Mouse (Mus musculus) lung, postnatal 14 days (tissue): ENCODE measurements around the gene Stkld1.

Experiments
- DNase-seq: peaks from one replicate; pipeline ENCODE4 v3.0.0; 2021

Gene Stkld1

GRCm38 (mm10) chr2:26915927-26916728 lies 17.7 kb upstream of the Stkld1 start, which contains the start of the genes Surf2 and Surf1:
Gene Surf2 (plus strand): TSS chr2:26916367.
Gene Surf1 (minus strand): TSS chr2:26916530.
- peak; percentile 74 for DNase-seq

GRCm38 (mm10) chr2:26916738-26917137 lies 17.1 kb upstream of the Stkld1 start:
- no peak for DNase-seq

GRCm38 (mm10) chr2:26919684-26920083 lies 14.2 kb upstream of the Stkld1 start:
- no peak for DNase-seq

- no peak for DNase-seq
Measured at GRCm38 (mm10) chr2:26920190-26920855, 13.5 kb upstream of the Stkld1 start.

GRCm38 (mm10) chr2:26921784-26922183 lies 12.1 kb upstream of the Stkld1 start:
- DNase-seq = no peak

GRCm38 (mm10) chr2:26927745-26928476 lies 5.9 kb upstream of the Stkld1 start:
- DNase-seq = no peak

GRCm38 (mm10) chr2:26930390-26930789 lies 3.5 kb upstream of the Stkld1 start:
- peak; percentile 76 for DNase-seq

GRCm38 (mm10) chr2:26932473-26933303 lies 1.2 kb upstream of the Stkld1 start:
- peak; percentile 26 for DNase-seq

GRCm38 (mm10) chr2:26935286-26935685 lies 1.4 kb downstream of the Stkld1 start:
- no peak for DNase-seq

GRCm38 (mm10) chr2:26936425-26936824 lies 2.6 kb downstream of the Stkld1 start:
- no peak for DNase-seq

GRCm38 (mm10) chr2:26941539-26941938 lies 7.7 kb downstream of the Stkld1 start:
- DNase-seq = peak; percentile 27

- no peak for DNase-seq
Measured at GRCm38 (mm10) chr2:26943253-26943652, 9.4 kb downstream of the Stkld1 start.

GRCm38 (mm10) chr2:26950411-26950810 lies 16.6 kb downstream of the Stkld1 start:
- no peak for DNase-seq

GRCm38 (mm10) chr2:26951346-26951905 lies 17.6 kb downstream of the Stkld1 start:
- DNase-seq = no peak

- no peak for DNase-seq
Measured at GRCm38 (mm10) chr2:26952193-26952592, 18.3 kb downstream of the Stkld1 start.

GRCm38 (mm10) chr2:26952866-26953265 lies 19.0 kb downstream of the Stkld1 start:
- no peak for DNase-seq

GRCm38 (mm10) chr2:26954735-26955395 lies 21.0 kb downstream of the Stkld1 start:
- no peak for DNase-seq

- DNase-seq = no peak
Measured at GRCm38 (mm10) chr2:26956811-26957487, 23.1 kb downstream of the Stkld1 start.

- no peak for DNase-seq
Measured at GRCm38 (mm10) chr2:26957488-26957859, 23.6 kb downstream of the Stkld1 start.

GRCm38 (mm10) chr2:26960756-26961155 lies 26.9 kb downstream of the Stkld1 start:
- no peak for DNase-seq
